Mouse (Mus musculus) hindbrain, embryonic 15.5 days (tissue): Measurements from ENCODE around the gene Atp5e. TPM values are rescaled to one million over a fixed set of nuclear protein-coding genes. Genes with fewer than 3 reads are reported as not detected.

Source experiments
- ATAC-seq: fragments of 200-750 bp; cut with Nextera tagmentation; 2 replicates; pipeline ENCODE4 v1.8.0; 2017; ENCODE audit warnings: low read depth, moderate number of reproducible peaks, moderate TSS enrichment; ENCODE audit not compliant: low FRiP score
- H3K27ac ChIP-seq: fragments of 300-500 bp; sonication (generic); replicated peaks from 2 replicates; pipeline ENCODE4 v1.5.1; 2015; ENCODE audit warnings: mild to moderate bottlenecking, inconsistent platforms
- H3K27me3 ChIP-seq: fragments of 300-500 bp; sonication (generic); 2 replicates; pipeline ENCODE4 v1.6.1; 2015; ENCODE audit warnings: control low read depth, inconsistent platforms
- H3K36me3 ChIP-seq: fragments of 300-500 bp; sonication (generic); 2 replicates; pipeline ENCODE4 v1.6.1; 2015; ENCODE audit warnings: control low read depth, inconsistent platforms
- H3K4me1 ChIP-seq: fragments of 300-500 bp; sonication (generic); replicated peaks from 2 replicates; pipeline ENCODE4 v1.6.1; 2015; ENCODE audit warnings: control low read depth, inconsistent platforms
- H3K4me2 ChIP-seq: fragments of 300-500 bp; sonication (generic); 2 replicates; pipeline ENCODE4 v1.6.1; 2015; ENCODE audit warnings: moderate library complexity, mild to moderate bottlenecking, inconsistent platforms
- H3K4me3 ChIP-seq: fragments of 300-500 bp; sonication (generic); 2 replicates; pipeline ENCODE4 v1.5.1; 2015; ENCODE audit warnings: mild to moderate bottlenecking, inconsistent platforms
- H3K9ac ChIP-seq: fragments of 300-500 bp; sonication (generic); 2 replicates; pipeline ENCODE4 v1.6.1; 2015; ENCODE audit warnings: inconsistent platforms
- H3K9me3 ChIP-seq: fragments of 300-500 bp; sonication (generic); 2 replicates; pipeline ENCODE4 v1.6.1; 2016; ENCODE audit warnings: control low read depth, inconsistent platforms
- WGBS: fragments of 180-500 bp; shearing (Covaris S2); methylation state at CpG from one replicate; pipeline ENCODE4 v1.1.7; 2015; 5-methylcytosine and 5-hydroxymethylcytosine counted together
- polyA plus RNA-seq: library from polyadenylated mRNA; unstranded; fragments of >200 nt; fragmentation: Nextera tagmentation; extraction: Ambion mirVana; gene quantifications from 2 replicates; pipeline ENCODE4 v1.2.1, GENCODE M21; 2015

The Atp5e gene
- polyA plus RNA-seq, 1 experiment from 2014 or later: 799 TPM

DNA sequence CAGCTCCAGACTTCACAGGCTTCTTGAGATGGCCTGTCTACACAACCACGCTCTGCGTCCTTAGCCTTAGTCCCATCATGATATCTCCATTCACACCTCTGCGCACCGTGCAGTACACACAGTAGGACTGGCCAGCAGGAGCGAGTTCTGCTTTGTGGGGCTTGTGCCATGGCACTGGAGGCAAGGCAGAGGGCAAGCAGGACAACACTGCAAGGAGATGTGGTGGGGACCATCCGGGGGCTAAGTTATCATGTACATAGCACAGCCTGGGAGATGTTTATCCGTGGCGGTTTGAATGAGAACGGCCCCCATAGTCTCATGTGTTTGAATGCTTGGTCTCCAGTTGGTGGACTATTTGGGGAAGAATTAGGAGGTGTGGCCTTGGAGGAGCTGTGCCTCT, 29.0 kb downstream of the Atp5e start:
- H3K9ac ChIP-seq: no peak overlapping the region
- H3K4me1 ChIP-seq: peaks cover 20% of the 10 kb centered on the region
- H3K36me3 ChIP-seq: no peaks in the 10 kb centered on the region
- H3K9me3 ChIP-seq: no peaks in the 10 kb centered on the region
- no peak overlapping the region for H3K4me2 ChIP-seq
- no peaks in the 10 kb centered on the region for H3K27me3 ChIP-seq
- no peak for ATAC-seq
- no peak overlapping the region for H3K27ac ChIP-seq
- H3K4me3 ChIP-seq: no peak overlapping the region
- 97% methylated on average over 9 of the region's 9 CpGs for WGBS

GRCm38 (mm10) chr2:174428996-174429591, 34.8 kb downstream of the Atp5e start:
- WGBS: 67% methylated on average over 10 of the region's 10 CpGs
- peak; percentile 60 for ATAC-seq

GRCm38 (mm10) chr2:174428076-174428835, 35.6 kb downstream of the Atp5e start:
- Histone ChIP-seq H3K4me1 (no peaks in the 10 kb centered on the region), H3K36me3 (peaks cover 43% of the 10 kb centered on the region), H3K9me3 (no peaks in the 10 kb centered on the region), H3K4me2 (no peak overlapping the region), H3K9ac (no peak overlapping the region), H3K27ac (no peak overlapping the region), H3K27me3 (no peaks in the 10 kb centered on the region), H3K4me3 (no peak overlapping the region)
- WGBS: 81% methylated on average over 18 of the region's 18 CpGs
- no peak for ATAC-seq

More at GRCm38 (mm10) chr2:174428996-174429591, 34.8 kb downstream of the Atp5e start:
- H3K27ac ChIP-seq: peak overlapping the region; percentile 0; the same call in 1 of the 2 replicates
- H3K4me3 ChIP-seq: no peak overlapping the region
- peaks cover 38% of the 10 kb centered on the region for H3K36me3 ChIP-seq
- H3K9me3 ChIP-seq: no peaks in the 10 kb centered on the region
- no peak overlapping the region for H3K9ac ChIP-seq
- no peaks in the 10 kb centered on the region for H3K27me3 ChIP-seq
- H3K4me2 ChIP-seq: no peak overlapping the region
- no peaks in the 10 kb centered on the region for H3K4me1 ChIP-seq

DNA sequence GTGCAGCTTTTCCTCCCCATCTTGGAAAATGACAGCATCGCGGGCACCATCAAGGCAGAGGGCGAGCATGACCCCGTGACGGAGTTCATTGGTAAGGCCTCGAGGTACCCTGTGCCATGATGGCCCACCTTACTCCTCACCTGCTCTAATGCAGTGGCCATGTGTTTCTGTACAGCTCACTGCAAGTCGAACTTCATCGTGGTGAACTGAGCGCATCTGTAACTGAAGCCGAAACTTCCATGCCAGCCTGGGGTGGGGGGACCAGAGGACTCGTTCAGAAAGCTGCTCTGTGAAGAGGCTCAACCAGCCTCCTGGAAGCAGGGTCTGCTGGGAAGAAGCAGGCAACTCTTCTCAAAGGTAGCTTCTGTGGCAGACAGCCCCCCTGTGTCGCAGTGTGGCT, 37.0 kb downstream of the Atp5e start:
- Histone ChIP-seq H3K9me3 (no peaks in the 10 kb centered on the region), H3K36me3 (peaks cover 43% of the 10 kb centered on the region), H3K27ac (no peak overlapping the region), H3K4me2 (no peak overlapping the region), H3K4me1 (no peaks in the 10 kb centered on the region), H3K4me3 (no peak overlapping the region), H3K9ac (no peak overlapping the region), H3K27me3 (no peaks in the 10 kb centered on the region)
- ATAC-seq: no peak
- 95% methylated on average over 12 of the region's 12 CpGs for WGBS

GRCm38 (mm10) chr2:174424301-174425085, 39.4 kb downstream of the Atp5e start:
- Histone ChIP-seq H3K9me3 (no peaks in the 10 kb centered on the region), H3K4me2 (no peak overlapping the region), H3K4me1 (no peaks in the 10 kb centered on the region), H3K9ac (no peak overlapping the region), H3K36me3 (peaks cover 43% of the 10 kb centered on the region), H3K27me3 (no peaks in the 10 kb centered on the region), H3K27ac (no peak overlapping the region), H3K4me3 (no peak overlapping the region)
- ATAC-seq: no peak
- 92% methylated on average over 11 of the region's 11 CpGs for WGBS

DNA sequence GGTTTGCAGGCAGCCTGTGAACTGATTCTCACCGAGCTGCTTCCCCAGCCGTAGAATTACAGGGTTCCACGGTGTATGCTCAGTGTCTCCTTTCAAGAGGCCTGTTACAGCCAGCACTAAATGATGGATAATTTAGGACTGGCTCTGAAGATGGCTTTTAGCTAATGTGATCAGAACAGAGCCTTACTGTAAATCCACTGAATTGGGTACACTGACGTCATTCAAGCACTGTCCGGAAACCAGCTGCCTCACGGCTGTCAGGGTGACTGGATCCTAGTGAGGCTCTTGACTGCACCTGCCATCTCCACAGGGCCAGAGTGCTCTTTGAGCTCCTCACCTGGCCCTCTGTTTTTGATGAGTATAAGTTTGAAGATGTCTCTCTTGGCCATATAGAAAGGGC, 42.8 kb downstream of the Atp5e start:
- Histone ChIP-seq H3K9me3 (no peaks in the 10 kb centered on the region), H3K4me2 (no peak overlapping the region), H3K4me3 (no peak overlapping the region), H3K9ac (no peak overlapping the region), H3K4me1 (peaks cover 11% of the 10 kb centered on the region), H3K36me3 (peaks cover 23% of the 10 kb centered on the region), H3K27ac (no peak overlapping the region), H3K27me3 (no peaks in the 10 kb centered on the region)
- no peak for ATAC-seq
- 79% methylated on average over 6 of the region's 6 CpGs for WGBS

DNA sequence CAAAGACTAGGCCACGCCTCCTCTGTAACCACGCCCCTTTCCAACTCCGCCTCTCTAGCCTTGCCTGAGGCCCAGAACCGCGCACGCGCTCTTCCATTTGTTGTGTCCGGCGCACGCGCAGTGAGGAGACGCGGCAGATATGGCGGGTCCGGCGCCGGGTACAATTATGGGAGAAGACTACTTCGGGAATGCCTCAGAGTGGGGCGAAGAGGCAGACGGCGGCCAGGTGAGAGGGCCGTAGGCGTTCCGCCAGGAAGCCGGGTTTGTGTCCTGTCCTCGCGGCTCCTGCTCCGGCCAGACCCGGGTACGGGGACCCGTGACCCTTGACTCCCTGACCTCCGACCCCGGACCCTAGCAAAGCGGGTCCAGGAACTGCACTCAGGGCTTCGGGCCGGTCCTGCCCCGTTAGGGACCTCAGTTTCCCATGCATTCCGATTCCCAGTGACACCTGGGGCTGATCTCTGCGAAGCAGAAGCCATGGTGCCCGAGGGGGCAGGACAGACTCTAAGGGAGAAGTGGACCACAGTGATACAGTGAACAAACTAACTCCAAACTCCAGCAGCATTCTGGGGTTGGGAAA, 48.1 kb downstream of the Atp5e start, which contains the start of gene Nelfcd:
Nelfcd (plus strand) TSS at position 74 of the 580 bp plus-strand sequence.
- WGBS: under 1% methylated on average over 40 of the region's 40 CpGs
- Histone ChIP-seq H3K36me3 (no peaks in the 10 kb centered on the region), H3K4me1 (peaks cover 13% of the 10 kb centered on the region), H3K4me3 (peak within 1 kb of the TSS; percentile 99), H3K9me3 (no peaks in the 10 kb centered on the region), H3K27ac (0 out of 2 replicates have a peak within 1 kb of the TSS, but pooled peaks have one; percentile 34), H3K27me3 (no peaks in the 10 kb centered on the region), H3K9ac (peak within 1 kb of the TSS; percentile 90), H3K4me2 (peak within 1 kb of the TSS; percentile 91)
- ATAC-seq: peak; percentile 95

- no peak for ATAC-seq
- Histone ChIP-seq H3K4me3 (peak overlapping the region; percentile 99), H3K36me3 (no peaks in the 10 kb centered on the region), H3K4me2 (peak overlapping the region; percentile 91), H3K4me1 (peaks cover 13% of the 10 kb centered on the region), H3K9me3 (no peaks in the 10 kb centered on the region), H3K9ac (no peak overlapping the region), H3K27ac (no peak overlapping the region), H3K27me3 (no peaks in the 10 kb centered on the region)
- 48% methylated on average over 18 of the region's 18 CpGs for WGBS
Measured at GRCm38 (mm10) chr2:174415001-174415730, 48.7 kb downstream of the Atp5e start.

DNA sequence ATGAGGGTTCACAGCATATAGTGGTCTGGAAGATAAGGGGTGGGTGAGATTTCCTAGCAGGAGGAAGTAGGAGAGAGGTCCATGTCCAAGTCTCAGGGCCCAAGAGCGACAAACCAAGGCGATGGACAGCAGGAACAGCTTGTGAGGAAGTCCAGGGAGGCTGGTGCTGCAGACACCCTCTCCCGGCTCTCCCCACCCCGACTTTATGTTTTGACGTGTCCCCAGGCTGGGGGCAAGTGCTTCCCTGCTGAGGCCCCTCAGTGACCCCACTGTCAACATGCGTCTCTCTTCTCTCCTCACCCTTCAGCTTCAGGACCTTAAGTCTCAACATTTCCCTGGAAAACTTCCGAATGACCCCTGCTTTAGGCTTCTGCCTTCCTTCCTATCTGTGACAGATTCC, 50.8 kb downstream of the Atp5e start:
- Histone ChIP-seq H3K4me1 (peaks cover 13% of the 10 kb centered on the region), H3K4me2 (no peak overlapping the region), H3K27ac (no peak overlapping the region), H3K36me3 (no peaks in the 10 kb centered on the region), H3K9me3 (no peaks in the 10 kb centered on the region), H3K9ac (no peak overlapping the region), H3K4me3 (no peak overlapping the region), H3K27me3 (no peaks in the 10 kb centered on the region)
- no peak for ATAC-seq
- 84% methylated on average over 7 of the region's 7 CpGs for WGBS
